Mouse (Mus musculus) urinary bladder, postnatal 36 days (tissue): Measurements from ENCODE around the gene Rbm7.
"Not testable (repeated sequence)": the region's sequence is repeated elsewhere in the genome, so short reads cannot be mapped to it uniquely, and the experiment has no call there.

Source experiments
- DNase-seq, 2 experiments: peaks; one replicate each; pipeline ENCODE4 v3.0.0; 2022; ENCODE audit warnings: low spot score in 2 of 2, mixed read lengths in 1 of 2

Gene Rbm7

GRCm38 (mm10) chr9:48480411-48481213, 14.5 kb downstream of the Rbm7 start, which contains the start of gene Rexo2:
Gene Rexo2 (minus strand): TSS chr9:48480623.
- peak; percentile 89 to 94 for DNase-seq

- no peak for DNase-seq
Observed at GRCm38 (mm10) chr9:48479838-48480410, 15.2 kb downstream of the Rbm7 start.

GRCm38 (mm10) chr9:48478808-48479207, 16.3 kb downstream of the Rbm7 start:
- no peak for DNase-seq

GRCm38 (mm10) chr9:48476236-48477165, 18.6 kb downstream of the Rbm7 start:
- no peak for DNase-seq

GRCm38 (mm10) chr9:48474367-48474766, 20.7 kb downstream of the Rbm7 start:
- no peak for DNase-seq

GRCm38 (mm10) chr9:48473131-48473530, 22.0 kb downstream of the Rbm7 start:
- no peak for DNase-seq

GRCm38 (mm10) chr9:48472441-48473025, 22.6 kb downstream of the Rbm7 start:
- DNase-seq, result no peak

- not testable (repeated sequence) for DNase-seq
Observed at GRCm38 (mm10) chr9:48467471-48467870, 27.6 kb downstream of the Rbm7 start.

GRCm38 (mm10) chr9:48466804-48467203, 28.3 kb downstream of the Rbm7 start:
- DNase-seq, result peak; percentile 60 to 73

GRCm38 (mm10) chr9:48465671-48466070, 29.4 kb downstream of the Rbm7 start:
- DNase-seq, result no peak

GRCm38 (mm10) chr9:48461545-48461944, 33.6 kb downstream of the Rbm7 start:
- DNase-seq, result no peak

- no peak for DNase-seq
Observed at GRCm38 (mm10) chr9:48460720-48461119, 34.4 kb downstream of the Rbm7 start.

GRCm38 (mm10) chr9:48459391-48459790, 35.7 kb downstream of the Rbm7 start:
- DNase-seq, result no peak

- no peak for DNase-seq
Observed at GRCm38 (mm10) chr9:48458879-48459278, 36.2 kb downstream of the Rbm7 start.

GRCm38 (mm10) chr9:48455961-48456360, 39.1 kb downstream of the Rbm7 start:
- DNase-seq, result no peak

GRCm38 (mm10) chr9:48450066-48450465, 45.0 kb downstream of the Rbm7 start:
- DNase-seq, result no peak

- DNase-seq, result no peak
Observed at GRCm38 (mm10) chr9:48447783-48448209, 47.3 kb downstream of the Rbm7 start.

GRCm38 (mm10) chr9:48444821-48445220, 50.3 kb downstream of the Rbm7 start:
- DNase-seq, result no peak

- DNase-seq, result no peak
Observed at GRCm38 (mm10) chr9:48443873-48444272, 51.2 kb downstream of the Rbm7 start.
